In the genomic region with DNA sequence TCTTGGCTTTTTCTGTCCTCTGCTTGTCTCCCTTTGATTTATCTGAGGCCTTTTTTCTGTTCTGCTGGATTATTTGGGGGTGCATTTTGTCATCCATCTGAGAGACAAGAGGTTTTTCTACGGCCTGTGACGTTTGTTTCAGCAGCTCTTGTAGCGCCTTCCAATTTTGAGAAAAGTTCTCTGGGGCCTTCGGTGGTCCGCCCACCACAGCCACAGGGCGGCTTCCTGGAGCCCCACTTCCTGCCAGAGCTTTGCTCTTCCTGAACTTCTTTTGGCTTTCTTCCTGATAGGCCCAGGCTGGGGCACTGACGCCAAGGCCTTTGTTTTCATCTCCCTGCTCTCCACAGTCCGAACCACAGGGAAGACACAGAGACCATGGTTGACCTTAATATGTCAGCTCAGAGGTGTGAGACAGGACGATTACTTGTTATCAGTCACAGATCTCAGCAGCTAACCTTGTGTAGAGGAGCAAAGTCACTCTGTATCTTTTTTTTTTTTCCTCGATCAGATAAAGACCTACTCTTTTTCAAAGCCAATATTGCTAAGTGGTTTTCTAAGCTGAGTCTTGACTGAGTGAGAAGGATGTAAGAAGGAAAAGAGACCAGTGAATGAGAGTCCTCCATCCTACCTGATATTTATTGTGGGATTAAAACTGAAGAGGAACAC, we compare ENCODE assay signal across 18 mouse cellular contexts. TPM values are rescaled to one million over a fixed set of nuclear protein-coding genes. Genes with fewer than 3 reads are reported as not detected.
DNase-seq lines count a peak whose midpoint lies in the region; ATAC-seq and TF ChIP-seq lines count a peak whose summit lies in the region.
"Had no signal": no experiment of that assay in that cellular context is flagged by ENCODE, and none has a peak within 500 bp of the region (broad histone marks: within the 10 kb centered on the region; RNA-seq: fewer than 3 reads in every experiment).

No protein-coding gene starts in this region.

- no peak for TF ChIP-seq CTCF in heart, adult 2 months (IDR thresholded peaks at IDR 0.05)
- no peak for TF ChIP-seq CTCF in G1E (IDR thresholded peaks at IDR 0.05; ENCODE audit: low read depth, low read length)

- no peaks in the 10 kb centered on the region for H3K27me3 ChIP-seq in heart, embryonic 16.5 days (ENCODE audit: control insufficient read depth, insufficient read depth, low read length)
- H3K27me3 ChIP-seq in heart, adult 2 months (ENCODE audit: control insufficient read depth, insufficient read depth, low read length) = no peaks in the 10 kb centered on the region
- no peaks in the 10 kb centered on the region for H3K27me3 ChIP-seq in G1E (ENCODE audit: insufficient read depth, low read length)
- no peaks in the 10 kb centered on the region for H3K27me3 ChIP-seq in forebrain, embryonic 14.5 days (replicated peaks; ENCODE audit: control insufficient read depth, insufficient read depth, low read length)
- H3K27me3 ChIP-seq in hindbrain, embryonic 13.5 days = no peaks in the 10 kb centered on the region
- H3K27me3 ChIP-seq: forebrain, embryonic 13.5 days; heart, embryonic 12.5 days; intestine, embryonic 15.5 days had no signal

- 70% methylated on average over 10 of the region's 10 CpGs for WGBS in heart, embryonic 16.5 days
- 77% methylated on average over 10 of the region's 10 CpGs for WGBS in heart, adult 2 months
- 92% methylated on average over 10 of the region's 10 CpGs for WGBS in forebrain, embryonic 14.5 days
- 91% methylated on average over 10 of the region's 10 CpGs for WGBS in hindbrain, embryonic 13.5 days

- H3K36me3 ChIP-seq in heart, embryonic 16.5 days (ENCODE audit: control insufficient read depth, insufficient read depth) = peaks cover 22% of the 10 kb centered on the region
- H3K36me3 ChIP-seq in heart, adult 2 months (ENCODE audit: control insufficient read depth, insufficient read depth, low read length) = no peaks in the 10 kb centered on the region
- H3K36me3 ChIP-seq in G1E (replicated peaks) = peaks cover 14% of the 10 kb centered on the region
- H3K36me3 ChIP-seq in forebrain, embryonic 14.5 days (ENCODE audit: control insufficient read depth, insufficient read depth, low read length) = peaks cover 17% of the 10 kb centered on the region
- peaks cover 36% of the 10 kb centered on the region for H3K36me3 ChIP-seq in hindbrain, embryonic 13.5 days

- intact Hi-C loops in heart, adult 2 months (cut with DNase I) = no loop called here

- H3K4me3 ChIP-seq in heart, embryonic 16.5 days (ENCODE audit: low read length) = no peak overlapping the region
- H3K4me3 ChIP-seq in heart, adult 2 months = no peak overlapping the region
- H3K4me3 ChIP-seq in G1E (ENCODE audit: low read depth, low read length) = no peak overlapping the region
- no peak overlapping the region for H3K4me3 ChIP-seq in forebrain, embryonic 14.5 days (ENCODE audit: low read depth, low read length)
- no peak overlapping the region for H3K4me3 ChIP-seq in hindbrain, embryonic 13.5 days
- H3K4me3 ChIP-seq: embryonic facial prominence, embryonic 10.5 days; forebrain, embryonic 13.5 days; heart, embryonic 12.5 days; intestine, embryonic 15.5 days had no signal

- no peak for TF ChIP-seq EP300 in heart, adult 2 months (IDR thresholded peaks at IDR 0.05; ENCODE audit: insufficient read depth, low read depth, low read length)

- TF ChIP-seq POLR2A in heart, adult 2 months (IDR thresholded peaks at IDR 0.05; ENCODE audit: insufficient read depth, low read depth, low read length) = no peak

- peak; percentile 41; the same call in 1 of the 2 replicates for ATAC-seq in heart, embryonic 16.5 days (replicated peaks; ENCODE audit: extremely low read depth, insufficient read depth, low FRiP score)
- ATAC-seq in G1E (ENCODE audit: extremely low read depth, insufficient number of reproducible peaks, low FRiP score, poor library complexity, severe bottlenecking) = peak; percentile 65
- no peak for ATAC-seq in forebrain, embryonic 14.5 days
- ATAC-seq in hindbrain, embryonic 13.5 days (ENCODE audit: low FRiP score) = no peak
- ATAC-seq: forebrain, embryonic 13.5 days; hindbrain, embryonic 16.5 days; intestine, embryonic 15.5 days had no signal

- no peak overlapping the region for H3K4me2 ChIP-seq in heart, embryonic 16.5 days (ENCODE audit: low read depth, low read length)
- H3K4me2 ChIP-seq in forebrain, embryonic 14.5 days (ENCODE audit: low read length) = no peak overlapping the region
- H3K4me2 ChIP-seq in hindbrain, embryonic 13.5 days = no peak overlapping the region
- H3K4me2 ChIP-seq: forebrain, embryonic 13.5 days; heart, embryonic 12.5 days; intestine, embryonic 15.5 days had no signal

- DNase-seq in heart, adult 2 months = no peak
- DNase-seq in CD4-positive helper T cell, adult 2 months (ENCODE audit: low read depth, low spot score) = peak; percentile 15
- no peak for DNase-seq in G1E (ENCODE audit: low spot score)
- peak; percentile 10 for DNase-seq in thymus, postnatal 14 days
- DNase-seq in cerebellum, adult 8-10 months = no peak
- no peak for DNase-seq in forebrain, embryonic 14.5 days (ENCODE audit: low spot score)
- DNase-seq: adrenal gland, postnatal 25 days; cerebellum, adult 18-20 months; cerebellum, postnatal 10 days; gastrocnemius, postnatal 36 days; heart, postnatal 36 days had no signal

- H3K79me2 ChIP-seq in heart, adult 2 months (replicated peaks; ENCODE audit: control insufficient read depth, insufficient read depth, low read length) = no peaks in the 10 kb centered on the region

- H3K9ac ChIP-seq in heart, embryonic 16.5 days (ENCODE audit: low read length) = no peak overlapping the region
- no peak overlapping the region for H3K9ac ChIP-seq in heart, adult 2 months (ENCODE audit: low read depth, low read length)
- H3K9ac ChIP-seq in forebrain, embryonic 14.5 days (ENCODE audit: low read length) = no peak overlapping the region
- no peak overlapping the region for H3K9ac ChIP-seq in hindbrain, embryonic 13.5 days
- H3K9ac ChIP-seq: forebrain, embryonic 13.5 days; heart, embryonic 12.5 days; intestine, embryonic 15.5 days had no signal

- H3K9me3 ChIP-seq in heart, embryonic 16.5 days (replicated peaks; ENCODE audit: control insufficient read depth, low read length) = peaks cover 15% of the 10 kb centered on the region
- peaks cover 3% of the 10 kb centered on the region; the same call in 1 of the 2 replicates for H3K9me3 ChIP-seq in G1E (replicated peaks)
- peaks cover 10% of the 10 kb centered on the region for H3K9me3 ChIP-seq in forebrain, embryonic 14.5 days (replicated peaks; ENCODE audit: control insufficient read depth, low read length)
- peaks cover 24% of the 10 kb centered on the region for H3K9me3 ChIP-seq in hindbrain, embryonic 13.5 days
- H3K9me3 ChIP-seq: intestine, embryonic 15.5 days had no signal

- no peak overlapping the region for H3K27ac ChIP-seq in heart, embryonic 16.5 days (ENCODE audit: low read length)
- no peak overlapping the region for H3K27ac ChIP-seq in heart, adult 2 months
- no peak overlapping the region for H3K27ac ChIP-seq in forebrain, embryonic 14.5 days (ENCODE audit: low read depth, low read length)
- H3K27ac ChIP-seq in hindbrain, embryonic 13.5 days = no peak overlapping the region
- H3K27ac ChIP-seq: embryonic facial prominence, embryonic 10.5 days; forebrain, embryonic 13.5 days; intestine, embryonic 15.5 days had no signal

- no peaks in the 10 kb centered on the region for H3K4me1 ChIP-seq in heart, embryonic 16.5 days (ENCODE audit: control insufficient read depth, insufficient read depth, low read length)
- no peaks in the 10 kb centered on the region for H3K4me1 ChIP-seq in heart, adult 2 months (ENCODE audit: control insufficient read depth, insufficient read depth, low read length)
- peaks cover 4% of the 10 kb centered on the region; the same call in 1 of the 2 replicates for H3K4me1 ChIP-seq in G1E (ENCODE audit: insufficient read depth, low read depth, low read length)
- H3K4me1 ChIP-seq in forebrain, embryonic 14.5 days (ENCODE audit: control insufficient read depth, insufficient read depth, low read length) = no peaks in the 10 kb centered on the region
- H3K4me1 ChIP-seq in hindbrain, embryonic 13.5 days (replicated peaks) = no peaks in the 10 kb centered on the region
- H3K4me1 ChIP-seq: embryonic facial prominence, embryonic 10.5 days; forebrain, embryonic 13.5 days; heart, embryonic 12.5 days; intestine, embryonic 15.5 days had no signal

RNA-seq across cellular contexts. Expression of a gene that starts 25.1 kb away (rescaled TPM):
- polyA plus RNA-seq in heart, embryonic 16.5 days (2015; fragmentation: Nextera tagmentation; extraction: Ambion mirVana) = 5.9 and 6.3 TPM in 2 replicates
- total RNA-seq in heart, adult 2 months (2021) = 1 to 10 TPM; 4.1 to 4.9 TPM
- polyA plus RNA-seq in heart, adult 2 months (2012; rRNA removed) = 0.76 and 1.6 TPM in 2 replicates
- total RNA-seq in G1E (2014; fragmentation: Nextera tagmentation) (21.4 and 29.2 TPM in 2 replicates), G1E (2017) (22.1 and 29.4 TPM in 2 replicates)
- 0.22 and 0.31 TPM in 2 replicates for polyA plus RNA-seq in G1E (2012)
- 13.8 and 16.0 TPM in 2 replicates for polyA plus RNA-seq in forebrain, embryonic 14.5 days (2014; fragmentation: Nextera tagmentation; extraction: Ambion mirVana)
- polyA plus RNA-seq in hindbrain, embryonic 13.5 days (2015; fragmentation: Nextera tagmentation; extraction: Ambion mirVana) = 11.1 and 11.2 TPM in 2 replicates

Comparison
In these comparisons a context has a peak if more than half of its experiments do, and no peak if none do; other contexts are left out.
1. ATAC-seq: peak in heart, embryonic 16.5 days (single experiment) and G1E (single experiment); none in forebrain, embryonic 14.5 days (single experiment) and hindbrain, embryonic 13.5 days (single experiment).
2. DNase-seq: peak in CD4-positive helper T cell, adult 2 months (single experiment) and thymus, postnatal 14 days (single experiment); none in heart, adult 2 months (0 of 2), G1E (single experiment), cerebellum, adult 8-10 months (single experiment) and forebrain, embryonic 14.5 days (single experiment).